8 mouse cellular contexts compared by ENCODE assay signal in the genomic region with DNA sequence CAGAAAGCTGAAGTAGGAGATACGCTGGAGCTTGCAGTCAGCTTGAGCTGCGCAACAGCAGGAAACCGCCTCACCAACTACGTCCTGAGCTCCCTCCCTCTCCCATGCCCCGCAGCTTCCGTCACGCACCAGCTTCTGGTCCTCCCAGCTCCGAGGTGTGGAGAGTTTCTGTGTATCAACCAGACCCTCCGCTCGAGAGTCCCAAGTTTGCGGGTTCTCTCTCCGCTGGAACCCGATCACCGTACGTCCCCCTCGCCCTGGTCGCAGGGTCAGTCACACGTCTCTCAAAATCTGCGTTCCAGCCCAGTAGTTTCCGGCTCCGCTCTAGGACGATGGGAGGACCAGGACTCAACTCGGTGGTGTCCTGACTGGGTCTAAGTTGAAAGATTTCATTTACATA. TPM values are rescaled to one million over a fixed set of nuclear protein-coding genes. Genes with fewer than 3 reads are reported as not detected.
DNase-seq lines count a peak whose midpoint lies in the region; ATAC-seq and TF ChIP-seq lines count a peak whose summit lies in the region.

Gene Zscan26 (minus strand): TSS at position 282 of the 400 bp plus-strand sequence.

- H3K4me1 ChIP-seq in hindbrain, postnatal 0 days (ENCODE audit: insufficient read depth, low read length): peaks cover 7% of the 10 kb centered on the region; the same call in 1 of the 2 replicates

- peak; percentile 93 for DNase-seq in R1 (ENCODE audit: low read depth, low spot score)
- peak; percentile 80 to 85 for DNase-seq in cerebellum, postnatal 14 days
- peak; percentile 87 for DNase-seq in gastrocnemius, adult 2 months
- DNase-seq in hindbrain, postnatal 0 days (ENCODE audit: low spot score): peak; percentile 91
- peak; percentile 82 to 84 for DNase-seq in left cerebral cortex, adult 2 months (ENCODE audit: extremely low spot score in 1 of 2, low spot score in 2 of 2)
- peak; percentile 88 to 91 for DNase-seq in right cerebral cortex, adult 2 months (ENCODE audit: low spot score in 2 of 2)
- DNase-seq in urinary bladder, postnatal 14 days (ENCODE audit: low spot score): peak; percentile 83

- no peaks in the 10 kb centered on the region for H3K36me3 ChIP-seq in hindbrain, postnatal 0 days (ENCODE audit: insufficient read depth, low read length)

- intact Hi-C loops in gastrocnemius, adult 2 months (cut with DNase I): loop anchor here (2.0 to 5.0 kb wide), 2 partner anchors 51 to 91 kb away; partner anchors contain the start of genes Zkscan3 and Zscan12
- intact Hi-C loops in left cerebral cortex, adult 2 months (cut with DNase I): loop anchor here (1.0 kb wide), 4 partner anchors 25 to 91 kb away; partner anchors contain the start of genes Zkscan3, Zkscan4 and Zscan12

- WGBS in hindbrain, postnatal 0 days: under 1% methylated on average over 23 of the region's 23 CpGs

- TF ChIP-seq CTCF in gastrocnemius, adult 2 months (IDR thresholded peaks at IDR 0.05): no peak
- no peak for TF ChIP-seq CTCF in hindbrain, postnatal 0 days (IDR thresholded peaks at IDR 0.05; ENCODE audit: low read depth)
- no peak for TF ChIP-seq CTCF in left cerebral cortex, adult 2 months (IDR thresholded peaks at IDR 0.05)

- H3K4me2 ChIP-seq in hindbrain, postnatal 0 days (ENCODE audit: low read depth, low read length): peak within 1 kb of the TSS; percentile 54

- peak within 1 kb of the TSS; percentile 96 for H3K27ac ChIP-seq in gastrocnemius, adult 2 months
- peak within 1 kb of the TSS; percentile 73; the same call in 1 of the 2 replicates for H3K27ac ChIP-seq in hindbrain, postnatal 0 days
- H3K27ac ChIP-seq in left cerebral cortex, adult 2 months: peak within 1 kb of the TSS; percentile 90

- peak within 1 kb of the TSS; percentile 67 for H3K9ac ChIP-seq in hindbrain, postnatal 0 days (replicated peaks; ENCODE audit: low read length)

- H3K9me3 ChIP-seq in hindbrain, postnatal 0 days (ENCODE audit: low read length): no peaks in the 10 kb centered on the region

- peak within 1 kb of the TSS; percentile 81 for H3K4me3 ChIP-seq in gastrocnemius, adult 2 months
- peak within 1 kb of the TSS; percentile 76 for H3K4me3 ChIP-seq in hindbrain, postnatal 0 days (ENCODE audit: low read length)
- peak within 1 kb of the TSS; percentile 70 for H3K4me3 ChIP-seq in left cerebral cortex, adult 2 months

- no peaks in the 10 kb centered on the region for H3K27me3 ChIP-seq in hindbrain, postnatal 0 days (ENCODE audit: insufficient read depth, low read length)

- peak; percentile 97 for ATAC-seq in hindbrain, postnatal 0 days
- ATAC-seq in megakaryocyte, adult 5-6 weeks (ENCODE audit: poor library complexity, severe bottlenecking): peak; percentile 96

RNA-seq across cellular contexts. Expression of gene Zscan26, which starts in this region (rescaled TPM):
- 10 to 100 TPM; 13.6 to 14.5 TPM for total RNA-seq in gastrocnemius, adult 2 months (2021)
- total RNA-seq in hindbrain, postnatal 0 days (2014; rRNA removed): 18.8 and 18.9 TPM in 2 replicates
- polyA plus RNA-seq in hindbrain, postnatal 0 days (2015; fragmentation: Nextera tagmentation; extraction: Ambion mirVana): 19.4 and 23.5 TPM in 2 replicates
- 10 to 100 TPM; 56.7 to 57.3 TPM for total RNA-seq in left cerebral cortex, adult 2 months (2021)
- total RNA-seq in megakaryocyte, adult 5-6 weeks (2015): 24.2 and 25.3 TPM in 2 replicates
- total RNA-seq in megakaryocyte, adult 5-6 weeks (2017): 26.9 and 27.2 TPM in 2 replicates

Comparison
In these comparisons a context has a peak if more than half of its experiments do, and no peak if none do; other contexts are left out.
1. Peak in every context shown above with its lines: DNase-seq, ATAC-seq, H3K4me3 ChIP-seq and H3K27ac ChIP-seq.